Comparison of ENCODE assay signal across 9 mouse cellular contexts in the genomic region with DNA sequence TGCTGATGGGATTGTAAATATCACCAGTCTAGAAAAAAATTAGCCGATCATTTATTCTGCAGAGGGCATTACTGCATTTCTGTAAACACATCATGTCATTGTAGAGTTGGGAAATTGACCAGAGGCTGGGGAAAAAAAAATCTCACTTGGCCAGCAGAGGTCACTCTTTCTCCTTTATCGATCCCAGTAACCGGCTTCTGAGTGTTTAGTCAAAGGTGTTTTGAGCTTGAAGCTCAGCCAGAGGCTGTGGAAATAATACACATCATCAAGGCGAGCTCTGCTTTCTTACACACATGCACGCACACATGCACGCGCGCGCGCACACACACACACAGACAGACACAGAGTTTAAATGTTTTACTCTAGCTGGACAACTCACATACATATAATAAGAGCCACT.
DNase-seq lines count a peak whose midpoint lies in the region; ATAC-seq lines count a peak whose summit lies in the region.
"Had no signal": no experiment of that assay in that cellular context is flagged by ENCODE, and none has a peak within 500 bp of the region (broad histone marks: within the 10 kb centered on the region; RNA-seq: fewer than 3 reads in every experiment).

No protein-coding gene starts in this region.

- no peaks in the 10 kb centered on the region for H3K36me3 ChIP-seq in hindbrain, embryonic 12.5 days
- H3K36me3 ChIP-seq in midbrain, embryonic 14.5 days (ENCODE audit: control insufficient read depth, insufficient read depth, low read length) = no peaks in the 10 kb centered on the region
- H3K36me3 ChIP-seq: embryonic facial prominence, embryonic 13.5 days had no signal

- no peaks in the 10 kb centered on the region for H3K9me3 ChIP-seq in hindbrain, embryonic 12.5 days (replicated peaks)
- H3K9me3 ChIP-seq in midbrain, embryonic 14.5 days (ENCODE audit: control insufficient read depth, low read length) = no peaks in the 10 kb centered on the region
- H3K9me3 ChIP-seq: embryonic facial prominence, embryonic 13.5 days had no signal

- 0 out of 2 replicates have a peak, but pooled peaks cover 3% of the 10 kb centered on the region for H3K4me1 ChIP-seq in hindbrain, embryonic 12.5 days
- H3K4me1 ChIP-seq in midbrain, embryonic 14.5 days (ENCODE audit: control insufficient read depth, insufficient read depth, low read length) = no peaks in the 10 kb centered on the region

- no peak overlapping the region for H3K27ac ChIP-seq in hindbrain, embryonic 12.5 days
- H3K27ac ChIP-seq in midbrain, embryonic 14.5 days (replicated peaks; ENCODE audit: low read depth, low read length) = no peak overlapping the region
- H3K27ac ChIP-seq: embryonic facial prominence, embryonic 13.5 days had no signal

- DNase-seq in ovary, postnatal 10 days (ENCODE audit: low spot score) = peak; percentile 25
- DNase-seq in ovary, adult 18-20 months (ENCODE audit: low spot score) = no peak
- peak; percentile 79 for DNase-seq in adrenal gland, postnatal 10 days
- peak; percentile 78 for DNase-seq in embryo, embryonic 9.5 days (ENCODE audit: extremely low spot score)
- DNase-seq in left cerebral cortex, adult 18-20 months (ENCODE audit: low spot score in 2 of 2) = peak; percentile 74 to 75
- peak; percentile 92 for DNase-seq in midbrain, embryonic 14.5 days
- DNase-seq in natural killer cell, adult 2 months (ENCODE audit: low spot score in 2 of 2) = no peak

- no peak overlapping the region for H3K4me2 ChIP-seq in hindbrain, embryonic 12.5 days (replicated peaks)
- H3K4me2 ChIP-seq in midbrain, embryonic 14.5 days (ENCODE audit: low read length) = no peak overlapping the region
- H3K4me2 ChIP-seq: embryonic facial prominence, embryonic 13.5 days had no signal

- no peaks in the 10 kb centered on the region for H3K27me3 ChIP-seq in hindbrain, embryonic 12.5 days
- 0 out of 2 replicates have a peak, but pooled peaks cover 4% of the 10 kb centered on the region for H3K27me3 ChIP-seq in midbrain, embryonic 14.5 days (ENCODE audit: control insufficient read depth, insufficient read depth, low read length)

- H3K4me3 ChIP-seq in hindbrain, embryonic 12.5 days = no peak overlapping the region
- H3K4me3 ChIP-seq in midbrain, embryonic 14.5 days (replicated peaks; ENCODE audit: low read depth, low read length) = no peak overlapping the region
- H3K4me3 ChIP-seq: embryonic facial prominence, embryonic 13.5 days had no signal

- 0 out of 2 replicates have a peak, but pooled peaks have one; percentile 29 for ATAC-seq in hindbrain, embryonic 12.5 days (ENCODE audit: low FRiP score)
- ATAC-seq in midbrain, embryonic 14.5 days (ENCODE audit: low FRiP score, low TSS enrichment) = no peak

- WGBS in hindbrain, embryonic 12.5 days = 16% methylated on average over 10 of the region's 10 CpGs
- WGBS in midbrain, embryonic 14.5 days = 12% methylated on average over 10 of the region's 10 CpGs

- H3K9ac ChIP-seq in hindbrain, embryonic 12.5 days = no peak overlapping the region
- no peak overlapping the region for H3K9ac ChIP-seq in midbrain, embryonic 14.5 days (replicated peaks; ENCODE audit: low read length)
- H3K9ac ChIP-seq: embryonic facial prominence, embryonic 13.5 days had no signal

Comparison
In these comparisons a context has a peak if more than half of its experiments do, and no peak if none do; other contexts are left out.
1. DNase-seq: peak in ovary, postnatal 10 days (single experiment), adrenal gland, postnatal 10 days (single experiment), embryo, embryonic 9.5 days (single experiment), left cerebral cortex, adult 18-20 months (2 of 2) and midbrain, embryonic 14.5 days (single experiment); none in ovary, adult 18-20 months (single experiment) and natural killer cell, adult 2 months (0 of 2).